In genomic region chr2:3645741-3646140, GRCm38 (mm10) we compare ENCODE assay signal across 23 mouse cellular contexts.
"Had no signal": no experiment of that assay in that cellular context is flagged by ENCODE, and none has a peak within 500 bp of the region (broad histone marks: within the 10 kb centered on the region; RNA-seq: fewer than 3 reads in every experiment).

No protein-coding gene starts in this region.

- ATAC-seq: liver, embryonic 12.5 days; midbrain, embryonic 15.5 days had no signal

- DNase-seq: kidney, adult 11 months; kidney, adult 8-10 months; kidney, postnatal 10 days; kidney, postnatal 36 days; liver; lung, adult 18-20 months; lung, postnatal 10 days; right cerebral cortex, adult 18-20 months; right cerebral cortex, postnatal 25 days; spleen, adult 18-20 months; thymus, postnatal 25 days had no signal

- H3K9ac ChIP-seq: kidney, embryonic 15.5 days; limb, embryonic 13.5 days; liver, embryonic 12.5 days; liver, embryonic 15.5 days; lung, embryonic 15.5 days; midbrain, embryonic 12.5 days; midbrain, embryonic 15.5 days; neural tube, embryonic 12.5 days; neural tube, embryonic 15.5 days; stomach, embryonic 15.5 days had no signal

- H3K4me1 ChIP-seq: kidney, embryonic 15.5 days; limb, embryonic 10.5 days; limb, embryonic 13.5 days; lung, embryonic 15.5 days; midbrain, embryonic 12.5 days; midbrain, embryonic 15.5 days; neural tube, embryonic 12.5 days; neural tube, embryonic 15.5 days; stomach, embryonic 15.5 days had no signal

- H3K27ac ChIP-seq: kidney, embryonic 15.5 days; limb, embryonic 10.5 days; limb, embryonic 13.5 days; liver, embryonic 12.5 days; liver, embryonic 15.5 days; lung, embryonic 15.5 days; macrophage; midbrain, embryonic 12.5 days; midbrain, embryonic 15.5 days; neural tube, embryonic 12.5 days; neural tube, embryonic 15.5 days; stomach, embryonic 15.5 days had no signal

- H3K4me3 ChIP-seq: kidney, embryonic 15.5 days; limb, embryonic 10.5 days; limb, embryonic 13.5 days; liver, embryonic 12.5 days; liver, embryonic 15.5 days; lung, embryonic 15.5 days; midbrain, embryonic 12.5 days; midbrain, embryonic 15.5 days; neural tube, embryonic 12.5 days; neural tube, embryonic 15.5 days; stomach, embryonic 15.5 days had no signal

- H3K27me3 ChIP-seq: kidney, embryonic 15.5 days; limb, embryonic 13.5 days; liver, embryonic 12.5 days; liver, embryonic 15.5 days; lung, embryonic 15.5 days; midbrain, embryonic 12.5 days; midbrain, embryonic 15.5 days; neural tube, embryonic 12.5 days; neural tube, embryonic 15.5 days; stomach, embryonic 15.5 days had no signal

- H3K36me3 ChIP-seq: kidney, embryonic 15.5 days; limb, embryonic 10.5 days; limb, embryonic 13.5 days; liver, embryonic 12.5 days; liver, embryonic 15.5 days; lung, embryonic 15.5 days; midbrain, embryonic 12.5 days; midbrain, embryonic 15.5 days; neural tube, embryonic 12.5 days; neural tube, embryonic 15.5 days; stomach, embryonic 15.5 days had no signal

- H3K9me3 ChIP-seq: kidney, embryonic 15.5 days; limb, embryonic 10.5 days; limb, embryonic 13.5 days; liver, embryonic 12.5 days; liver, embryonic 15.5 days; lung, embryonic 15.5 days; midbrain, embryonic 12.5 days; midbrain, embryonic 15.5 days; neural tube, embryonic 12.5 days; neural tube, embryonic 15.5 days; stomach, embryonic 15.5 days had no signal
